ENCODE assay signal across 8 mouse cellular contexts in the genomic region with DNA sequence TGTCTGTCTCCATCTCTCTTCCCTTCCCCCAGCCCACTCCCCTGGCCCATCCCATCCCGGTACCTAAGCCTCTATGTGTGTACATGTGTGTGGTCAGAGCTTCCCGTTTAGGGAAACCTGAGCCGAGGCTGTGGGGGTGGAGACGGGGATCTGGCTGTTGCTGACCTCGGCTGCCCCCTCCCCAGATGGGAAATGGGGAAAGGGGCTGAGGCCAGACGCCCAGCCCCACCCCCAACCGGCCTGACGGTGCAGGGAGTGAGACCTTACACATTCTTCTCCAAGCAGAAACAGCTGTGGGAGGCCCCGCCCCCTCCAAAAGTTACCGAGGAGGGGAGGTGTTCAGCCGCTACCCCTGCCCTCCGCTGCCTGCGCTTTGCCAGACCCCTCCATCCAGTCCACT. TPM values are rescaled to one million over a fixed set of nuclear protein-coding genes. Genes with fewer than 3 reads are reported as not detected.
DNase-seq lines count a peak whose midpoint lies in the region; ATAC-seq and TF ChIP-seq lines count a peak whose summit lies in the region.

No protein-coding gene starts in this region.

- no peaks in the 10 kb centered on the region for H3K9me3 ChIP-seq in ES-E14 (ENCODE audit: control insufficient read depth, insufficient read depth, low read depth, low read length)
- no peaks in the 10 kb centered on the region for H3K9me3 ChIP-seq in forebrain, embryonic 14.5 days (replicated peaks; ENCODE audit: control insufficient read depth, low read length)

- peak; percentile 51 for DNase-seq in gastrocnemius, adult 2 months
- no peak for DNase-seq in gastrocnemius, postnatal 36 days
- no peak for DNase-seq in ES-E14 (ENCODE audit: low read depth, low spot score)
- no peak for DNase-seq in forebrain, embryonic 14.5 days (ENCODE audit: low spot score)
- peak; percentile 44 for DNase-seq in kidney, postnatal 14 days
- DNase-seq in frontal cortex, postnatal 25 days (ENCODE audit: low spot score in 2 of 2): no peak
- no peak for DNase-seq in urinary bladder, adult 18-20 months (ENCODE audit: low spot score in 2 of 2)

- H3ac ChIP-seq in myocyte (ENCODE audit: control insufficient read depth, insufficient read length): no peak overlapping the region

- H3K79me2 ChIP-seq in myocyte (ENCODE audit: control insufficient read depth, insufficient read depth): peaks cover 3% of the 10 kb centered on the region

- TF ChIP-seq CTCF in gastrocnemius, adult 2 months (IDR thresholded peaks at IDR 0.05): no peak

- ATAC-seq in forebrain, embryonic 14.5 days: no peak

- in situ Hi-C loops in ES-E14 (cut with MboI; ENCODE audit: low sequenced_read_pairs in 2 of 2, unreplicated experiment in 2 of 2): no loop called here

- no peak for TF ChIP-seq POLR2A in myocyte (IDR thresholded peaks at IDR 0.05; ENCODE audit: insufficient read length, low read depth)

- H3K4me3 ChIP-seq in gastrocnemius, adult 2 months: peak overlapping the region; percentile 87
- H3K4me3 ChIP-seq in ES-E14 (ENCODE audit: insufficient read depth in 1 of 2, low read depth in 1 of 2, low read length in 2 of 2, poor library complexity in 1 of 2, severe bottlenecking in 1 of 2) (peak overlapping the region; percentile 80 to 95), myocyte (peak overlapping the region; percentile 32)
- peak overlapping the region; percentile 69 for H3K4me3 ChIP-seq in forebrain, embryonic 14.5 days (ENCODE audit: low read depth, low read length)

- intact Hi-C loops in gastrocnemius, adult 2 months (cut with DNase I): no loop called here
- intact Hi-C loops in gastrocnemius, postnatal 36 days (cut with DNase I): no loop called here

- H3K36me3 ChIP-seq in ES-E14 (ENCODE audit: control insufficient read depth, insufficient read depth, low read length, poor library complexity, severe bottlenecking) (no peaks in the 10 kb centered on the region), myocyte (ENCODE audit: control insufficient read depth, insufficient read depth) (no peaks in the 10 kb centered on the region)
- 0 out of 2 replicates have a peak, but pooled peaks cover under 1% of the 10 kb centered on the region for H3K36me3 ChIP-seq in forebrain, embryonic 14.5 days (ENCODE audit: control insufficient read depth, insufficient read depth, low read length)

- no peaks in the 10 kb centered on the region for H3K27me3 ChIP-seq in forebrain, embryonic 14.5 days (replicated peaks; ENCODE audit: control insufficient read depth, insufficient read depth, low read length)
- H3K27me3 ChIP-seq in myocyte (ENCODE audit: control insufficient read depth, insufficient read depth, insufficient read length): no peaks in the 10 kb centered on the region

- H3K4me1 ChIP-seq in ES-E14 (ENCODE audit: control insufficient read depth in 2 of 2, insufficient read depth in 2 of 2, low read length in 2 of 2, poor library complexity in 1 of 2): peaks cover 7 to 11% of the 10 kb centered on the region in 2 experiments; a peak in 3 of 4 replicates
- peaks cover 21% of the 10 kb centered on the region for H3K4me1 ChIP-seq in forebrain, embryonic 14.5 days (ENCODE audit: control insufficient read depth, insufficient read depth, low read length)

- WGBS in forebrain, embryonic 14.5 days: 5% methylated on average over 12 of the region's 13 CpGs

- peak overlapping the region; percentile 53 for H3K27ac ChIP-seq in gastrocnemius, adult 2 months
- H3K27ac ChIP-seq in ES-E14 (ENCODE audit: insufficient read depth, low read depth, low read length, poor library complexity, severe bottlenecking): no peak overlapping the region
- H3K27ac ChIP-seq in forebrain, embryonic 14.5 days (ENCODE audit: low read depth, low read length): no peak overlapping the region

- peak overlapping the region; percentile 96 for H3K4me2 ChIP-seq in forebrain, embryonic 14.5 days (ENCODE audit: low read length)
- peak overlapping the region; percentile 97 for H3K4me2 ChIP-seq in myocyte (ENCODE audit: low read depth)

- peak overlapping the region; percentile 46; the same call in 1 of the 2 replicates for H3K9ac ChIP-seq in ES-E14 (ENCODE audit: insufficient read depth, low read depth, low read length, poor library complexity, severe bottlenecking)
- peak overlapping the region; percentile 84 for H3K9ac ChIP-seq in forebrain, embryonic 14.5 days (ENCODE audit: low read length)

TF ChIP-seq in ES-E14, 5 proteins besides CTCF, POLR2A, EP300 and RAD21:
- no peak for TF ChIP-seq ZNF384 (IDR thresholded peaks at IDR 0.05; ENCODE audit: low read depth, low read length)
- no peak for TF ChIP-seq CHD2 (IDR thresholded peaks at IDR 0.05; ENCODE audit: low read depth, low read length)
- no peak for TF ChIP-seq HCFC1 (IDR thresholded peaks at IDR 0.05; ENCODE audit: borderline replicate concordance, insufficient read depth, low read length)
- no peak for TF ChIP-seq MAFK (IDR thresholded peaks at IDR 0.05; ENCODE audit: insufficient read depth, low read depth, low read length)
- TF ChIP-seq ZC3H11A (IDR thresholded peaks at IDR 0.05; ENCODE audit: borderline replicate concordance, low read depth, low read length): no peak

TF ChIP-seq in myocyte, 11 proteins besides CTCF, POLR2A, EP300 and RAD21:
- TF ChIP-seq MAX (IDR thresholded peaks at IDR 0.05; ENCODE audit: low read depth) (no peak), SRF (IDR thresholded peaks at IDR 0.05; ENCODE audit: control insufficient read depth, insufficient read length, low read depth) (no peak), MYOG (IDR thresholded peaks at IDR 0.05; ENCODE audit: control insufficient read depth in 1 of 3, insufficient read depth in 1 of 3, insufficient read length in 2 of 3, low read depth in 2 of 3) (peak in 1 of 3 experiments; percentile 31), POLR2AphosphoS2 (IDR thresholded peaks at IDR 0.05; ENCODE audit: insufficient read length, low read depth) (no peak), MYOD1 (IDR thresholded peaks at IDR 0.05; ENCODE audit: control insufficient read depth in 1 of 3, insufficient read length in 2 of 3, low read depth in 2 of 3) (peak in 1 of 3 experiments; percentile 22), TCF12 (IDR thresholded peaks at IDR 0.05; ENCODE audit: insufficient read depth, poor library complexity, severe bottlenecking) (no peak)

RNA-seq across cellular contexts. Expression of a gene that starts 1.5 kb away (rescaled TPM):
- total RNA-seq in gastrocnemius, adult 2 months (2021): 1 to 10 TPM in 1 of 2 experiments, under 1 TPM in 1; 0.99 to 1.7 TPM
- total RNA-seq in gastrocnemius, postnatal 36 days (2021): 1 to 10 TPM; 2.0 TPM
- 4.5 and 7.0 TPM in 2 replicates for total RNA-seq in ES-E14 (2012; rRNA removed)
- 3.5 and 4.4 TPM in 2 replicates for polyA plus RNA-seq in forebrain, embryonic 14.5 days (2014; fragmentation: Nextera tagmentation; extraction: Ambion mirVana)
- polyA plus RNA-seq in myocyte (2012; fragmentation: generic; extraction: Trizol): 10.0 TPM

RNA-seq across cellular contexts. Expression of a gene that starts 15.0 kb away (rescaled TPM):
- total RNA-seq in gastrocnemius, adult 2 months (2021): not detected
- under 1 TPM in 1 of 2 experiments, not detected in 1; 0.54 TPM for total RNA-seq in gastrocnemius, postnatal 36 days (2021)
- total RNA-seq in ES-E14 (2012; rRNA removed): 0.79 and 1.0 TPM in 2 replicates
- polyA plus RNA-seq in forebrain, embryonic 14.5 days (2014; fragmentation: Nextera tagmentation; extraction: Ambion mirVana): 9.8 and 11.0 TPM in 2 replicates
- 3.8 TPM for polyA plus RNA-seq in myocyte (2012; fragmentation: generic; extraction: Trizol)

RNA-seq across cellular contexts. Expression of a gene that starts 29.7 kb away (rescaled TPM):
- under 1 TPM; 0.67 to 0.79 TPM for total RNA-seq in gastrocnemius, adult 2 months (2021)
- total RNA-seq in gastrocnemius, postnatal 36 days (2021): 1 to 10 TPM; 1.1 to 1.2 TPM
- total RNA-seq in ES-E14 (2012; rRNA removed): 0.09 and 0.26 TPM in 2 replicates
- polyA plus RNA-seq in forebrain, embryonic 14.5 days (2014; fragmentation: Nextera tagmentation; extraction: Ambion mirVana): 0.12 and 0.22 TPM in 2 replicates
- 2.6 TPM for polyA plus RNA-seq in myocyte (2012; fragmentation: generic; extraction: Trizol)

RNA-seq across cellular contexts. Expression of a gene that starts 33.9 kb away (rescaled TPM):
- total RNA-seq in gastrocnemius, adult 2 months (2021): 1 to 10 TPM; 3.9 to 8.2 TPM
- total RNA-seq in gastrocnemius, postnatal 36 days (2021): 1 to 10 TPM; 5.1 to 6.5 TPM
- 5.7 and 6.9 TPM in 2 replicates for total RNA-seq in ES-E14 (2012; rRNA removed)
- polyA plus RNA-seq in forebrain, embryonic 14.5 days (2014; fragmentation: Nextera tagmentation; extraction: Ambion mirVana): 4.5 and 6.7 TPM in 2 replicates
- 4.7 TPM for polyA plus RNA-seq in myocyte (2012; fragmentation: generic; extraction: Trizol)

RNA-seq across cellular contexts. Expression of a gene that starts 47.3 kb away (rescaled TPM):
- 100 to 1,000 TPM; 290 to 400 TPM for total RNA-seq in gastrocnemius, adult 2 months (2021)
- total RNA-seq in gastrocnemius, postnatal 36 days (2021): 100 to 1,000 TPM; 297 to 327 TPM
- total RNA-seq in ES-E14 (2012; rRNA removed): 163 and 198 TPM in 2 replicates
- polyA plus RNA-seq in forebrain, embryonic 14.5 days (2014; fragmentation: Nextera tagmentation; extraction: Ambion mirVana): 473 and 491 TPM in 2 replicates
- 336 TPM for polyA plus RNA-seq in myocyte (2012; fragmentation: generic; extraction: Trizol)

Comparison
In these comparisons a context has a peak if more than half of its experiments do, and no peak if none do; other contexts are left out.
1. DNase-seq: peak in gastrocnemius, adult 2 months (single experiment) and kidney, postnatal 14 days (single experiment); none in gastrocnemius, postnatal 36 days (0 of 2), ES-E14 (single experiment), forebrain, embryonic 14.5 days (single experiment), frontal cortex, postnatal 25 days (0 of 2) and urinary bladder, adult 18-20 months (0 of 2).
2. H3K4me3 ChIP-seq: peak in every context shown above with its lines; median percentile 88 in ES-E14; 87 in gastrocnemius, adult 2 months; 69 in forebrain, embryonic 14.5 days; 32 in myocyte.